1 mouse cellular context compared by ENCODE assay signal in the genomic region with DNA sequence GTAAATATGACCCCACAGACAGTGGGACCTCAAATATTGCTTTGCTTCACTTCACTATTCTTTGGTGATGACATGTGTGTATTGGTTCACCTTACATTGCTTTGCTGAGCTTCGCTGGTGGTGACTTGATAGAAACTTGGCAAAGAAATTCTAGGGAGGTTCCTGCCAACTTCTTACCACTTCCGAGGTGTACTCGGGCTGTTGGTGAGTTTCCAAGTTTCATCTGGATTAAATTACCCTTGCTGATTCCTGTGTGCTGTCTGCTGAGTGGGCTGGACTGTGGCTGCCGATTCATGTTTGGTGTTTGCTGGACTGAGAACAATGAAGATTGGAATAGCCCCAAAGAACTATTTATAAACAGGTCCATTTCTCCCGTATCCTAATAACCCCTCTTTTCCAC.
TF ChIP-seq lines count a peak whose summit lies in the region.

No protein-coding gene starts in this region.

TF ChIP-seq in MEL, 35 proteins besides CTCF, POLR2A, EP300 and RAD21:
- TF ChIP-seq ETS1 (IDR thresholded peaks at IDR 0.05; ENCODE audit: low read depth, low read length) (no peak), KAT2A (conservative IDR thresholded peaks at IDR 0.05; ENCODE audit: low read depth, low read length) (no peak), GABPA (IDR thresholded peaks at IDR 0.05; ENCODE audit: low read depth, low read length) (no peak), NELFE (IDR thresholded peaks at IDR 0.05; ENCODE audit: low read depth, low read length) (no peak), USF1 (IDR thresholded peaks at IDR 0.05; ENCODE audit: low read depth, low read length) (no peak), CHD2 (IDR thresholded peaks at IDR 0.05; ENCODE audit: low read length) (no peak), JUND (IDR thresholded peaks at IDR 0.05; ENCODE audit: low read depth, low read length) (no peak), USF2 (IDR thresholded peaks at IDR 0.05; ENCODE audit: borderline replicate concordance in 1 of 2, insufficient read depth in 1 of 2, low read depth in 1 of 2, low read length in 2 of 2) (no peak), BHLHE40 (IDR thresholded peaks at IDR 0.05; ENCODE audit: borderline replicate concordance, low read depth, low read length) (no peak)
